Mouse (Mus musculus) forebrain, embryonic 10.5 days (tissue): ENCODE results near the gene Ccser1. TPM values are rescaled to one million over a fixed set of nuclear protein-coding genes. Genes with fewer than 3 reads are reported as not detected.

Experiments
- DNase-seq: peaks from one replicate; pipeline ENCODE4 v3.0.0-alpha.2; 2017; ENCODE audit warnings: low spot score; ENCODE audit errors: extremely low spot score
- H3K27ac ChIP-seq: fragments of 300-500 bp; sonication (generic); 2 replicates; pipeline ENCODE4 v1.5.1; 2016; ENCODE audit warnings: mild to moderate bottlenecking
- H3K27me3 ChIP-seq: fragments of 300-500 bp; sonication (generic); 2 replicates; pipeline ENCODE4 v1.6.1; 2016; ENCODE audit warnings: mild to moderate bottlenecking; ENCODE audit not compliant: poor library complexity, severe bottlenecking
- H3K36me3 ChIP-seq: fragments of 300-500 bp; sonication (generic); replicated peaks from 2 replicates; pipeline ENCODE4 v1.6.1; 2016; ENCODE audit warnings: mild to moderate bottlenecking, moderate library complexity
- H3K4me1 ChIP-seq: fragments of 300-500 bp; sonication (generic); 2 replicates; pipeline ENCODE4 v1.6.1; 2016
- H3K4me3 ChIP-seq: fragments of 300-500 bp; sonication (generic); 2 replicates; pipeline ENCODE4 v1.5.1; 2016; ENCODE audit warnings: mild to moderate bottlenecking, moderate library complexity
- H3K9me3 ChIP-seq: fragments of 300-500 bp; sonication (generic); 2 replicates; pipeline ENCODE4 v1.6.1; 2016; ENCODE audit warnings: mild to moderate bottlenecking, moderate library complexity
- WGBS: fragments of 180-500 bp; shearing (Covaris S2); methylation state at CpG from one replicate; pipeline ENCODE4 v1.1.7; 2016; 5-methylcytosine and 5-hydroxymethylcytosine counted together
- polyA plus RNA-seq: library from polyadenylated mRNA; unstranded; fragments of >200 nt; fragmentation: Nextera tagmentation; extraction: Ambion mirVana; gene quantifications from 2 replicates; pipeline ENCODE4 v1.2.1, GENCODE M21; 2016

The Ccser1 gene
- polyA plus RNA-seq, 1 experiment from 2014 or later, result 3.7 TPM

- Histone ChIP-seq H3K9me3 (no peaks in the 10 kb centered on the region), H3K36me3 (no peaks in the 10 kb centered on the region), H3K4me3 (no peak overlapping the region), H3K4me1 (no peaks in the 10 kb centered on the region), H3K27ac (no peak overlapping the region), H3K27me3 (no peaks in the 10 kb centered on the region)
- WGBS, result 88% methylated on average over 5 of the region's 5 CpGs
- no peak for DNase-seq
Measured at GRCm38 (mm10) chr6:61730088-61730880, 550.2 kb downstream of the Ccser1 start.

GRCm38 (mm10) chr6:61746346-61746745 is 566.2 kb downstream of the Ccser1 start:
- no peak overlapping the region for H3K4me3 ChIP-seq
- no peaks in the 10 kb centered on the region for H3K9me3 ChIP-seq
- no peak for DNase-seq
- H3K27ac ChIP-seq, result no peak overlapping the region
- no peaks in the 10 kb centered on the region for H3K4me1 ChIP-seq
- 82% methylated on average over 1 of the region's 1 CpGs for WGBS
- no peaks in the 10 kb centered on the region for H3K36me3 ChIP-seq
- H3K27me3 ChIP-seq, result no peaks in the 10 kb centered on the region

GRCm38 (mm10) chr6:61762135-61762534 is 582.0 kb downstream of the Ccser1 start:
- 82% methylated on average over 3 of the region's 3 CpGs for WGBS
- H3K27ac ChIP-seq, result no peak overlapping the region
- H3K36me3 ChIP-seq, result no peaks in the 10 kb centered on the region
- DNase-seq, result no peak
- no peaks in the 10 kb centered on the region for H3K27me3 ChIP-seq
- no peaks in the 10 kb centered on the region for H3K9me3 ChIP-seq
- H3K4me1 ChIP-seq, result peaks cover 11% of the 10 kb centered on the region
- no peak overlapping the region for H3K4me3 ChIP-seq

- H3K36me3 ChIP-seq, result no peaks in the 10 kb centered on the region
- no peaks in the 10 kb centered on the region for H3K9me3 ChIP-seq
- no peaks in the 10 kb centered on the region for H3K27me3 ChIP-seq
- no peak overlapping the region for H3K4me3 ChIP-seq
- 50% methylated on average over 5 of the region's 5 CpGs for WGBS
- no peak overlapping the region for H3K27ac ChIP-seq
- no peak for DNase-seq
- H3K4me1 ChIP-seq, result peaks cover 12% of the 10 kb centered on the region
Measured at GRCm38 (mm10) chr6:61763379-61763778, 583.3 kb downstream of the Ccser1 start.

GRCm38 (mm10) chr6:61765801-61766200 is 585.7 kb downstream of the Ccser1 start:
- WGBS, result 85% methylated on average over 2 of the region's 2 CpGs
- H3K36me3 ChIP-seq, result no peaks in the 10 kb centered on the region
- H3K27ac ChIP-seq, result no peak overlapping the region
- no peaks in the 10 kb centered on the region for H3K9me3 ChIP-seq
- H3K4me3 ChIP-seq, result no peak overlapping the region
- DNase-seq, result no peak
- peaks cover 18% of the 10 kb centered on the region for H3K4me1 ChIP-seq
- H3K27me3 ChIP-seq, result no peaks in the 10 kb centered on the region

- no peak for DNase-seq
- Histone ChIP-seq H3K4me1 (peaks cover 18% of the 10 kb centered on the region), H3K4me3 (no peak overlapping the region), H3K27me3 (no peaks in the 10 kb centered on the region), H3K27ac (no peak overlapping the region), H3K36me3 (no peaks in the 10 kb centered on the region), H3K9me3 (no peaks in the 10 kb centered on the region)
- WGBS, result 86% methylated on average over 8 of the region's 8 CpGs
Measured at GRCm38 (mm10) chr6:61767151-61767550, 587.0 kb downstream of the Ccser1 start.

- Histone ChIP-seq H3K27ac (no peak overlapping the region), H3K36me3 (no peaks in the 10 kb centered on the region), H3K4me3 (no peak overlapping the region), H3K4me1 (no peaks in the 10 kb centered on the region), H3K9me3 (no peaks in the 10 kb centered on the region), H3K27me3 (no peaks in the 10 kb centered on the region)
- WGBS, result 86% methylated on average over 2 of the region's 2 CpGs
- no peak for DNase-seq
Measured at GRCm38 (mm10) chr6:61786706-61787105, 606.6 kb downstream of the Ccser1 start.

GRCm38 (mm10) chr6:61800889-61801288 is 620.8 kb downstream of the Ccser1 start:
- peaks cover 9% of the 10 kb centered on the region for H3K4me1 ChIP-seq
- no peaks in the 10 kb centered on the region for H3K36me3 ChIP-seq
- DNase-seq, result no peak
- no peak overlapping the region for H3K27ac ChIP-seq
- no peaks in the 10 kb centered on the region for H3K27me3 ChIP-seq
- H3K4me3 ChIP-seq, result no peak overlapping the region
- no peaks in the 10 kb centered on the region for H3K9me3 ChIP-seq
- 61% methylated on average over 3 of the region's 3 CpGs for WGBS

GRCm38 (mm10) chr6:61805481-61805880 is 625.4 kb downstream of the Ccser1 start:
- DNase-seq, result no peak
- H3K4me1 ChIP-seq, result peaks cover 8% of the 10 kb centered on the region
- no peaks in the 10 kb centered on the region for H3K36me3 ChIP-seq
- H3K27me3 ChIP-seq, result no peaks in the 10 kb centered on the region
- no peak overlapping the region for H3K4me3 ChIP-seq
- no peaks in the 10 kb centered on the region for H3K9me3 ChIP-seq
- no peak overlapping the region for H3K27ac ChIP-seq
- WGBS, result 93% methylated on average over 1 of the region's 1 CpGs

GRCm38 (mm10) chr6:61817716-61818115 is 637.6 kb downstream of the Ccser1 start:
- 71% methylated on average over 1 of the region's 1 CpGs for WGBS
- DNase-seq, result no peak
- H3K27me3 ChIP-seq, result no peaks in the 10 kb centered on the region

GRCm38 (mm10) chr6:61876302-61876701 is 696.2 kb downstream of the Ccser1 start:
- H3K4me3 ChIP-seq, result no peak overlapping the region
- no peaks in the 10 kb centered on the region for H3K27me3 ChIP-seq
- H3K36me3 ChIP-seq, result no peaks in the 10 kb centered on the region
- H3K4me1 ChIP-seq, result no peaks in the 10 kb centered on the region
- no peak for DNase-seq
- no peak overlapping the region for H3K27ac ChIP-seq
- no peaks in the 10 kb centered on the region for H3K9me3 ChIP-seq
- 98% methylated on average over 1 of the region's 1 CpGs for WGBS

More at GRCm38 (mm10) chr6:61817716-61818115, 637.6 kb downstream of the Ccser1 start:
- H3K4me3 ChIP-seq, result no peak overlapping the region
- H3K4me1 ChIP-seq, result 0 out of 2 replicates have a peak, but pooled peaks cover 9% of the 10 kb centered on the region
- no peak overlapping the region for H3K27ac ChIP-seq
- H3K9me3 ChIP-seq, result no peaks in the 10 kb centered on the region
- no peaks in the 10 kb centered on the region for H3K36me3 ChIP-seq

GRCm38 (mm10) chr6:61898238-61898637 is 718.1 kb downstream of the Ccser1 start:
- 83% methylated on average over 4 of the region's 4 CpGs for WGBS
- H3K36me3 ChIP-seq, result no peaks in the 10 kb centered on the region

GRCm38 (mm10) chr6:61902715-61903114 is 722.6 kb downstream of the Ccser1 start:
- no peaks in the 10 kb centered on the region for H3K36me3 ChIP-seq
- H3K27me3 ChIP-seq, result no peaks in the 10 kb centered on the region
- H3K27ac ChIP-seq, result no peak overlapping the region
- H3K4me1 ChIP-seq, result no peaks in the 10 kb centered on the region
- DNase-seq, result no peak
- no peaks in the 10 kb centered on the region for H3K9me3 ChIP-seq
- no peak overlapping the region for H3K4me3 ChIP-seq
- WGBS, result 41% methylated on average over 1 of the region's 1 CpGs

More at GRCm38 (mm10) chr6:61898238-61898637, 718.1 kb downstream of the Ccser1 start:
- Histone ChIP-seq H3K4me3 (no peak overlapping the region), H3K9me3 (no peaks in the 10 kb centered on the region), H3K27me3 (no peaks in the 10 kb centered on the region), H3K27ac (no peak overlapping the region), H3K4me1 (no peaks in the 10 kb centered on the region)
- DNase-seq, result no peak
